Mouse (Mus musculus): ENCODE data around the gene Vstm2a. TPM values are rescaled to one million over a fixed set of nuclear protein-coding genes. Genes with fewer than 3 reads are reported as not detected.

Gene Vstm2a
- polyA plus RNA-seq (2015; fragmentation: Nextera tagmentation; extraction: Ambion mirVana), result not detected in 2 replicates

DNA sequence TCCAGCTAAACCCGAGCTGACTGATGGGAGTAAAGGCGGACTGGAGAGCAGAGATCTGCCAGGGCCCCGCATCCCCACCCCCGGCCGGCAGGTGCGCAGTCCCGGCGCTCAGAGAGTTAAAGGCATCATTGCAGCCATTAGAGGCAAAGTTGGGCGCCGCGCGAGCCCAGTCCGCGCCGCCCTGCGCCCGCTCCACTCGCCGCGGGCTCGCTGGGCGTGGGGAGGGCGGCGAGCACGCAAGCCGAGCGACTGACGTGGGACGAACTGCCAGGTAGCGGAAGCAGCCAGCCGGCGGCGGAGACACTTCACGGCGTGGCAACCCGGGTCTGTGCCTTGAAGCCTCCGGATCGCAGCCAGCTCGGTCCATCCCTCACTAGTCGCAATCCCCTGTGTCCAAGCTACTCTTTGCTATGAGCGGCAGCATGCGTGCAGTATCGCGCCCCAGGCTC lies at the start of gene Vstm2a:
Vstm2a (plus strand) TSS at position 252 of the 449 bp plus-strand sequence.
- Histone ChIP-seq H3K27ac (ENCODE audit: low read depth) (no peak within 1 kb of the TSS), H3K9ac (replicated peaks) (no peak within 1 kb of the TSS), H3K36me3 (replicated peaks; ENCODE audit: insufficient read depth, low read length) (no peaks in the 10 kb centered on the region), H3K9me3 (ENCODE audit: low read length) (no peaks in the 10 kb centered on the region), H3K4me3 (ENCODE audit: low read depth, low read length) (peak within 1 kb of the TSS; percentile 33), H3K4me1 (ENCODE audit: insufficient read depth) (no peaks in the 10 kb centered on the region), H3K4me2 (ENCODE audit: low read depth, low read length) (peak within 1 kb of the TSS; percentile 59), H3K27me3 (ENCODE audit: insufficient read depth, low read length) (peaks cover 37% of the 10 kb centered on the region)
- TF ChIP-seq CTCF (IDR thresholded peaks at IDR 0.05; ENCODE audit: low read depth), result no peak
- TF ChIP-seq EP300 (IDR thresholded peaks at IDR 0.05; ENCODE audit: low read depth), result no peak
- DNase-seq (no peak), ATAC-seq (no peak)
- WGBS (ENCODE audit: insufficient replicate concordance), result under 1% methylated on average over 44 of the region's 44 CpGs

DNA sequence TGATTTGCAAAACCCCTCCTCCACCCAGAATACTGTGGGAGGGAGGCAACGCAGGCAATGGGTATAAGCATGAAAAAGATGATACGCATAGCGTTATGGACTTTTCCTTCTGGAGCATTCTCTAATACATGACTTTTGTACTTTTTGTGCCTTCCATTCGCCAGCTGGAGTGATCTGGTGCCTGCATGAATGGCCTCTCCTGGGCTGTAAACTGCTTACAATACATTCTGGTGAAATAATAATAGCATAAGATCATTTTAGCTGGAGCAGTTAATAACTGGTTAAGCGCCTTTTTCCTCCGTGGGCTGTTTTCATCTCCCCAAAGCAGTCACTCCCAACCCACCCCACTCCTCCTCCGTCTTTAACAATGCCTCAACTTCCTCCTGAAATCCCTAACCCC lies 513 bp upstream of the Vstm2a start:
- Histone ChIP-seq H3K9ac (replicated peaks) (no peak overlapping the region), H3K4me2 (ENCODE audit: low read depth, low read length) (0 out of 2 replicates have a peak overlapping the region, but pooled peaks have one; percentile 59), H3K27me3 (ENCODE audit: insufficient read depth, low read length) (peaks cover 37% of the 10 kb centered on the region), H3K36me3 (replicated peaks; ENCODE audit: insufficient read depth, low read length) (no peaks in the 10 kb centered on the region), H3K9me3 (ENCODE audit: low read length) (no peaks in the 10 kb centered on the region), H3K27ac (ENCODE audit: low read depth) (no peak overlapping the region), H3K4me1 (ENCODE audit: insufficient read depth) (no peaks in the 10 kb centered on the region), H3K4me3 (ENCODE audit: low read depth, low read length) (peak overlapping the region; percentile 33; the same call in 1 of the 2 replicates)
- no peak for ATAC-seq
- no peak for DNase-seq
- no peak for TF ChIP-seq CTCF (IDR thresholded peaks at IDR 0.05; ENCODE audit: low read depth)
- TF ChIP-seq EP300 (IDR thresholded peaks at IDR 0.05; ENCODE audit: low read depth), result no peak
- 30% methylated on average over 7 of the region's 7 CpGs for WGBS (ENCODE audit: insufficient replicate concordance)

DNA sequence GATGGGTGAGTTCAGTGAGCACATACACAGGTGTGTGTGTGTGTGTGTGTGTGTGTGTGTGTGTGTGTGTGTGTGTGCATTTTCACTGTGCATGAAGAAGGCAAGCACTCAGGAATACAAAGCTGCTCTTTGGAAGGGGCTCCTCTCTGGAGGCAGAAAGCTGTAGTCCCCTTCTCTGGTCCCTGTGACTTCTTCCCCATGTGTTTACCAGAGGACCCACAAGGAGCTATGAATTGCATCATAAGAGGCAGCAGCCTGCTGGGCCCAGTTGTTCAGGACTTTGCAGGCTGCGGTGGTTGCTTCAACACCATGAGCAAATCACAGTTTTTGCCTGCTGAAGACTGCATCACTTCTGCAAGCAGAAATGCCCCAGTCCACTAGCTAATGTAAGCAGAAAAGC lies 776 bp downstream of the Vstm2a start:
- no peak for DNase-seq
- no peaks in the 10 kb centered on the region for H3K36me3 ChIP-seq (replicated peaks; ENCODE audit: insufficient read depth, low read length)
- WGBS (ENCODE audit: insufficient replicate concordance), result 32% methylated on average over 1 of the region's 1 CpGs

DNA sequence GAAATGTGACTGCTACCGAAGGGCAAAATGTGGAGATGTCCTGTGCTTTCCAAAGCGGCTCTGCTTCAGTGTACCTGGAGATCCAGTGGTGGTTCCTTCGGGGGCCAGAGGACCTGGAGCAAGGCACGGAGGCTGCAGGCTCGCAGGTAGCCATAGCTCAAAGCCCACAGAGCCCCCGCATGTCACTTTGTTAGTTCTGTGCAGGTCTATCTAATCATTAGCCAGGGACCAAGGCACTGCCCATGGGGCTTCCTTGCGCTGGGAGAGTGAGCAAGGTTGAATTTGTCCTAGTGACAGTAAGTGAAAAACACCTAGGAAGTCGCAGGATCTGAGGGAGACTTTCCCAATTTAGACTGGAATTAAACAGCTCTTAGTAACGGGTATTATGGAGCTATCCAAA lies 2.4 kb downstream of the Vstm2a start:
- no peaks in the 10 kb centered on the region for H3K9me3 ChIP-seq (ENCODE audit: low read length)
- ATAC-seq, result no peak
- no peak overlapping the region for H3K4me3 ChIP-seq (ENCODE audit: low read depth, low read length)
- TF ChIP-seq EP300 (IDR thresholded peaks at IDR 0.05; ENCODE audit: low read depth), result no peak
- no peak for TF ChIP-seq CTCF (IDR thresholded peaks at IDR 0.05; ENCODE audit: low read depth)
- H3K4me1 ChIP-seq (ENCODE audit: insufficient read depth), result no peaks in the 10 kb centered on the region
- DNase-seq, result no peak
- H3K27ac ChIP-seq (ENCODE audit: low read depth), result no peak overlapping the region
- WGBS (ENCODE audit: insufficient replicate concordance), result 18% methylated on average over 9 of the region's 9 CpGs
- H3K27me3 ChIP-seq (ENCODE audit: insufficient read depth, low read length), result peaks cover 37% of the 10 kb centered on the region
- H3K36me3 ChIP-seq (replicated peaks; ENCODE audit: insufficient read depth, low read length), result no peaks in the 10 kb centered on the region
- no peak overlapping the region for H3K9ac ChIP-seq (replicated peaks)
- no peak overlapping the region for H3K4me2 ChIP-seq (ENCODE audit: low read depth, low read length)

More for the DNA sequence above, 776 bp downstream of the Vstm2a start:
- Histone ChIP-seq H3K9me3 (ENCODE audit: low read length) (no peaks in the 10 kb centered on the region), H3K4me1 (ENCODE audit: insufficient read depth) (no peaks in the 10 kb centered on the region), H3K9ac (replicated peaks) (no peak overlapping the region), H3K4me2 (ENCODE audit: low read depth, low read length) (no peak overlapping the region), H3K4me3 (ENCODE audit: low read depth, low read length) (no peak overlapping the region), H3K27me3 (ENCODE audit: insufficient read depth, low read length) (peaks cover 37% of the 10 kb centered on the region), H3K27ac (ENCODE audit: low read depth) (no peak overlapping the region)
- TF ChIP-seq EP300 (IDR thresholded peaks at IDR 0.05; ENCODE audit: low read depth) (no peak), CTCF (IDR thresholded peaks at IDR 0.05; ENCODE audit: low read depth) (no peak)
- no peak for ATAC-seq

DNA sequence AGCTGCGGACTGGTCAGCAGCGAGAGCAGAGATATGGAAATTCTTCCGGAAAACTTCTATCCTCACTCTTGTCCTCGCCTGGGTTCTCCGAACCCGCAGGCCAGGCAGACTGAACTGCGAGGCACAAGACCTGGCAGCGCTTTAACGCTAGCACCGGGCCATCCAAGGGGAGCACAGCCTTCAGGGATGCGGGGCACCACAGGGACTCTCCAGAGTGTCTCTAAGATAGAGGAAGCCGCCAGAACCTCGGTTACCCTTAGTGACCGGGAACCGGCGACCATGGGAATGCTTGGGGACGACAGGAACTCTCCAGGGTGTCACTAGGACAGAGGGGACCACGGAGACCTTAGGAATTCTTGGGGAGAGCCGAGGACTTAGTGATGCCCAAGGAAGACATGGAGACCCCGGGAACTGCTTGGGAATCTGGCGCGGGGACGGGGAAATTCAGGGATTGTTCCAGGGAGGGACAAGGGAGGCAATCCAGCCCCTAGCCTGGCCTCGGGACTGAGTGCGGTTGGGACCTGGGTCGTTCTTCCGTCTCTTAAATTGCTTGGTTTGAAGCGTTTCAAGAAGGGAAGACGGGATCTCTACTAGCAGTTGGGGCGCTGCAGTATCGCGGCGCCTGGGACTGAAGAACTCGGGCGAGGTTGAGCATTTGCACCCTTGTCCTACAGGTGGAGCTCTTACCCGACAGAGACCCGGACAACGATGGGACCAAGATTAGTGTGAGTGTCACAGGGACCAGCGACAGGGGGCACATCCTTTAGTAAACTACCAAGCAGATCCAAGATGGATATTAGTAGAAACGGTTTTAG lies 3.4 kb downstream of the Vstm2a start:
- Histone ChIP-seq H3K27ac (ENCODE audit: low read depth) (no peak overlapping the region), H3K9ac (replicated peaks) (no peak overlapping the region), H3K9me3 (ENCODE audit: low read length) (no peaks in the 10 kb centered on the region), H3K4me1 (ENCODE audit: insufficient read depth) (no peaks in the 10 kb centered on the region), H3K27me3 (ENCODE audit: insufficient read depth, low read length) (peaks cover 37% of the 10 kb centered on the region), H3K4me3 (ENCODE audit: low read depth, low read length) (no peak overlapping the region), H3K36me3 (replicated peaks; ENCODE audit: insufficient read depth, low read length) (no peaks in the 10 kb centered on the region), H3K4me2 (ENCODE audit: low read depth, low read length) (peak overlapping the region; percentile 44; the same call in 1 of the 2 replicates)
- ATAC-seq (no peak; the same call in 1 of the 2 replicates), DNase-seq (peak; percentile 41)
- 1% methylated on average over 40 of the region's 40 CpGs for WGBS (ENCODE audit: insufficient replicate concordance)
- TF ChIP-seq CTCF (IDR thresholded peaks at IDR 0.05; ENCODE audit: low read depth) (peak; percentile 59), EP300 (IDR thresholded peaks at IDR 0.05; ENCODE audit: low read depth) (no peak)

DNA sequence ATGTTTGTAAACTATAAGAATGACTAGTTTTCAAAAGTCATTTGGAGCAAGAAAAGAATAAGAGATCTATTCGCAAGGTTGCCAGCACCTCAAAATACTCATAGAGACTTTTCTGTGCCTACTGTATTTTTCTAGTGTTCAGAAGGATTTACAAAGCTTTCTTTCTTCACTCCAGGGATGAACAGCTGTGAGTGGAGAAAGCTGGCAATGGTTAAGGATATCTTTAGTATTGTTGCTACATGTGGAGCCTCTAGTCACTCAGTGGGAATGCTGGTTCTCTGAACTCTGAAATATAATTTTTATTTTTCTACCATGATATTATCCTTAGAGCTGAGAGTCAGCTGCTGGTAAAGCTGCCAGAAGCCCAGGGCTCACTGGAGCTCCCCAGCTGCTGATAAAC lies 10.9 kb downstream of the Vstm2a start:
- Histone ChIP-seq H3K27ac (ENCODE audit: low read depth) (no peak overlapping the region), H3K27me3 (ENCODE audit: insufficient read depth, low read length) (no peaks in the 10 kb centered on the region), H3K4me1 (ENCODE audit: insufficient read depth) (no peaks in the 10 kb centered on the region), H3K36me3 (replicated peaks; ENCODE audit: insufficient read depth, low read length) (no peaks in the 10 kb centered on the region), H3K9me3 (ENCODE audit: low read length) (no peaks in the 10 kb centered on the region), H3K4me2 (ENCODE audit: low read depth, low read length) (no peak overlapping the region), H3K9ac (replicated peaks) (no peak overlapping the region), H3K4me3 (ENCODE audit: low read depth, low read length) (no peak overlapping the region)
- ATAC-seq, result no peak
- DNase-seq, result no peak
- 69% methylated on average over 1 of the region's 1 CpGs for WGBS (ENCODE audit: insufficient replicate concordance)
- TF ChIP-seq EP300 (IDR thresholded peaks at IDR 0.05; ENCODE audit: low read depth) (no peak), CTCF (IDR thresholded peaks at IDR 0.05; ENCODE audit: low read depth) (no peak)

Data from liver, postnatal 0 days (tissue).